Mouse (Mus musculus) thymus, postnatal 0 days (tissue): ENCODE results near the gene Slc27a5. TPM values are rescaled to one million over a fixed set of nuclear protein-coding genes. Genes with fewer than 3 reads are reported as not detected.

Experiments
- DNase-seq: peaks from one replicate; pipeline ENCODE4 v3.0.0-alpha.2; 2015; ENCODE audit warnings: low spot score
- polyA plus RNA-seq: library from polyadenylated mRNA; unstranded; fragments of >200 nt; fragmentation: Nextera tagmentation; extraction: Ambion mirVana; gene quantifications from 2 replicates; pipeline ENCODE4 v1.2.1, GENCODE M21; 2015

The Slc27a5 gene
- 0.06 and 0.08 TPM in 2 replicates for polyA plus RNA-seq

GRCm38 (mm10) chr7:12998053-12998452 is at the start of gene Slc27a5:
Slc27a5 (minus strand) TSS chr7:12998192.
- DNase-seq = no peak

GRCm38 (mm10) chr7:13046084-13046483 is 48.1 kb upstream of the Slc27a5 start:
- peak; percentile 70 for DNase-seq

GRCm38 (mm10) chr7:13044254-13044625 is 46.2 kb upstream of the Slc27a5 start:
- no peak for DNase-seq

GRCm38 (mm10) chr7:13043445-13044253 is 45.7 kb upstream of the Slc27a5 start:
- DNase-seq = peak; percentile 4

- no peak for DNase-seq
Observed at GRCm38 (mm10) chr7:13043120-13043444, 45.1 kb upstream of the Slc27a5 start.

- no peak for DNase-seq
Observed at GRCm38 (mm10) chr7:13042511-13042910, 44.5 kb upstream of the Slc27a5 start.

- no peak for DNase-seq
Observed at GRCm38 (mm10) chr7:13041256-13041655, 43.3 kb upstream of the Slc27a5 start.

GRCm38 (mm10) chr7:13039181-13039580 is 41.2 kb upstream of the Slc27a5 start:
- DNase-seq = no peak

GRCm38 (mm10) chr7:13038621-13039169 is 40.7 kb upstream of the Slc27a5 start:
- DNase-seq = no peak

- peak; percentile 100 for DNase-seq
Observed at GRCm38 (mm10) chr7:13037901-13038555, 40.0 kb upstream of the Slc27a5 start, which contains the start of gene Ube2m. Ube2m (minus strand) TSS chr7:13038275.

- DNase-seq = no peak
Observed at GRCm38 (mm10) chr7:13037366-13037765, 39.4 kb upstream of the Slc27a5 start.

- no peak for DNase-seq
Observed at GRCm38 (mm10) chr7:13036806-13037205, 38.8 kb upstream of the Slc27a5 start.

- DNase-seq = no peak
Observed at GRCm38 (mm10) chr7:13035211-13035855, 37.3 kb upstream of the Slc27a5 start.

GRCm38 (mm10) chr7:13034148-13034977 is 36.4 kb upstream of the Slc27a5 start, which contains the start of gene Chmp2a:
Chmp2a (minus strand) TSS chr7:13034807.
- DNase-seq = peak; percentile 98

- no peak for DNase-seq
Observed at GRCm38 (mm10) chr7:13033451-13034147, 35.6 kb upstream of the Slc27a5 start.

- no peak for DNase-seq
Observed at GRCm38 (mm10) chr7:13032541-13032940, 34.5 kb upstream of the Slc27a5 start.

- DNase-seq = no peak
Observed at GRCm38 (mm10) chr7:13031983-13032382, 34.0 kb upstream of the Slc27a5 start.

- DNase-seq = peak; percentile 36
Observed at GRCm38 (mm10) chr7:13031069-13031468, 33.1 kb upstream of the Slc27a5 start.

- DNase-seq = no peak
Observed at GRCm38 (mm10) chr7:13028986-13029385, 31.0 kb upstream of the Slc27a5 start.

GRCm38 (mm10) chr7:13025511-13026112 is 27.6 kb upstream of the Slc27a5 start:
- no peak for DNase-seq
